Mouse (Mus musculus) lung, embryonic 15.5 days (tissue): ENCODE results near the gene Acvr1b. TPM values are rescaled to one million over a fixed set of nuclear protein-coding genes. Genes with fewer than 3 reads are reported as not detected.

Experiments
- ATAC-seq: fragments of 200-750 bp; cut with Nextera tagmentation; 2 replicates; pipeline ENCODE4 v1.8.0; 2017; ENCODE audit warnings: moderate number of reproducible peaks, borderline replicate concordance; ENCODE audit not compliant: low FRiP score, low TSS enrichment; ENCODE audit errors: extremely low read depth
- H3K27ac ChIP-seq: fragments of 300-500 bp; sonication (generic); 2 replicates; pipeline ENCODE4 v1.5.1; 2015; ENCODE audit warnings: moderate library complexity, mild to moderate bottlenecking, inconsistent platforms
- H3K27me3 ChIP-seq: fragments of 300-500 bp; sonication (generic); 2 replicates; pipeline ENCODE4 v1.6.1; 2015; ENCODE audit warnings: inconsistent platforms
- H3K36me3 ChIP-seq: fragments of 300-500 bp; sonication (generic); 2 replicates; pipeline ENCODE4 v1.6.1; 2015; ENCODE audit warnings: inconsistent platforms
- H3K4me1 ChIP-seq: fragments of 300-500 bp; sonication (generic); 2 replicates; pipeline ENCODE4 v1.6.1; 2015; ENCODE audit warnings: inconsistent platforms
- H3K4me2 ChIP-seq: fragments of 300-500 bp; sonication (generic); 2 replicates; pipeline ENCODE4 v1.6.1; 2015; ENCODE audit warnings: inconsistent platforms, mild to moderate bottlenecking, moderate library complexity
- H3K4me3 ChIP-seq: fragments of 300-500 bp; sonication (generic); 2 replicates; pipeline ENCODE4 v1.5.1; 2015; ENCODE audit warnings: mild to moderate bottlenecking, inconsistent platforms
- H3K9ac ChIP-seq: fragments of 300-500 bp; sonication (generic); 2 replicates; pipeline ENCODE4 v1.6.1; 2015; ENCODE audit warnings: inconsistent platforms
- H3K9me3 ChIP-seq: fragments of 300-500 bp; sonication (generic); 2 replicates; pipeline ENCODE4 v1.6.1; 2016; ENCODE audit warnings: inconsistent platforms
- WGBS: fragments of 180-500 bp; shearing (Covaris S2); methylation state at CpG from one replicate; pipeline ENCODE4 v1.1.7; 2015; 5-methylcytosine and 5-hydroxymethylcytosine counted together
- polyA plus RNA-seq: library from polyadenylated mRNA; unstranded; fragments of >200 nt; fragmentation: Nextera tagmentation; extraction: Ambion mirVana; gene quantifications from 2 replicates; pipeline ENCODE4 v1.2.1, GENCODE M21; 2015

Acvr1b gene
- polyA plus RNA-seq, 1 experiment from 2014 or later, result 6.0 TPM

DNA sequence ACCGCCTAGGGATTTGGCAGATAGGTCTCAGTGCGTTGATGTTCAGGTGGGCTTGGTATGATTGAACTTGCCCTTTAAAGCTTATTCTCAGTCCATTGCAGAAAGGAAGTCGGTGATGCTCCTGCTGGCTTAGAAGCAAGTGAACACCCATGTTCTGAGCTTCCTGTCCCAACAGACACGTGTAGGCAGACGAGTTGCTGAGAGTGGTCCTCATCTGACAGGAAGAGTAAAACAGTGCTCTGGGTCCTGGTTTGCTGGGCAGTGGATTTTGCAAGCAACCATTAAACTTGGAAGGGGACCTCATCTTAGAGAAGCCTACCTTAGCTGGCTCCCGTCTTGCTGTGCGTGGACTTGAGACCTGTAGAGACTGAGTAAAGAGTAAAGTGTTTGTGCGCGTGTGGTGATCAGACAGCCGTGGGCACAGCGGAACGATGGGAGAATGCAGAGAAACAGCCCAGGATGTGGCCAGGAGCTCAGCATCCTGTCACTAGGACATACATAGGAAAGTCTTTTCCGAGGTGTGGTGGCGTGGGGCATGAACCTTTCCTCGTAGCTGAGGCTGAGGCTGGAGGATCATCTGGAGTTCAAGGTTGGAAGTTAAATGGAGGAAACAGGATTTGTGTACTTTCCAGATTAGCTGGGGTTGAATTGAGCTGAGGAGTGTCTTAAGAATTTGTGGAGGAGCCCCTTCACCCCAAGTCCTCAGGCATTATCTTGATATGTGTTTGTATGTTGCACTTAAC lies 6.7 kb downstream of the Acvr1b start:
- Histone ChIP-seq H3K27ac (peak overlapping the region; percentile 35; the same call in 1 of the 2 replicates), H3K4me2 (no peak overlapping the region), H3K36me3 (peaks cover 3% of the 10 kb centered on the region; the same call in 1 of the 2 replicates), H3K9ac (no peak overlapping the region), H3K27me3 (no peaks in the 10 kb centered on the region), H3K4me1 (peaks cover 78% of the 10 kb centered on the region), H3K9me3 (no peaks in the 10 kb centered on the region), H3K4me3 (no peak overlapping the region)
- 55% methylated on average over 15 of the region's 15 CpGs for WGBS
- ATAC-seq, result no peak

DNA sequence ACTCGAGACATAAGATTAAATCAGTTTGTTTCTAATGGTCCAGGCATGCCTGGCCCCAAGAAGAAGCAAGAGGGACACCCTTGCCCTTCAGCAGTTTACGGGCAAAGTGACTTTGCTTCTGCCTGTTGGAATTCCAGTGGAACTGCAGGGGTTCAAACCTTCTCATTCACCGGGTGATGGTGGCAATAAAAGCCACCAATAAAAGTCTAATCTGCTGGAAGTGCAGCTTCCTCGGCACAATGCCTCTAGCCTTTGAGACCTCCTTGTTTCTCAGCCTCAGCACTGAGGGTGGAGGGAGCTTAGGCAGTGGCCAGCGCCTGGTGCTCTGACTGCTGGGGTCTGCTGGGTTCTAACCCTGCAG lies 7.2 kb downstream of the Acvr1b start:
- Histone ChIP-seq H3K27me3 (no peaks in the 10 kb centered on the region), H3K4me1 (peaks cover 73% of the 10 kb centered on the region), H3K4me3 (no peak overlapping the region), H3K27ac (peak overlapping the region; percentile 35; the same call in 1 of the 2 replicates), H3K4me2 (no peak overlapping the region), H3K9me3 (no peaks in the 10 kb centered on the region), H3K9ac (no peak overlapping the region), H3K36me3 (peaks cover 5% of the 10 kb centered on the region; the same call in 1 of the 2 replicates)
- WGBS, result 41% methylated on average over 5 of the region's 5 CpGs
- ATAC-seq, result no peak

DNA sequence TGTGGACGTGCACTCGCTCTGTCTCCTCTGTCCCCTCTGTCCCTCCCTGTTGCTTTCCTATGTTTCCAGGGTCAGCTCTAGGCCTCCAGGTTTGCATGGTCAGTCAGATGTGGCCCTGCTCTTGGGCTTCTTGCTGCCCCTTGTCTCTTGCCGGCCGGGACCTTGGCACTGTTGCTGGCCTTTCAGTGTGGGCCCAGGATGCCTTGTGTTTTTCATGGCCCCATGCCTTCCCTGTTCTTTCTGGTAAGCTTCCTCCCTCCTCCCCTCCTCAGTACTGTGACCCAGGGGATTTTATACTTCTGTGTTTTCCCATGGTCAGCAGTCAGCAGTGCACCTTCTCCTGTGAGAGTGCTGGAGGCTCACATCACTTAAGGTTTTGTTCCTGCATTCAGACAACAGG lies 7.6 kb downstream of the Acvr1b start:
- Histone ChIP-seq H3K9ac (no peak overlapping the region), H3K27me3 (no peaks in the 10 kb centered on the region), H3K36me3 (peaks cover 5% of the 10 kb centered on the region; the same call in 1 of the 2 replicates), H3K9me3 (no peaks in the 10 kb centered on the region), H3K27ac (peak overlapping the region; percentile 35), H3K4me2 (no peak overlapping the region), H3K4me3 (no peak overlapping the region), H3K4me1 (peaks cover 69% of the 10 kb centered on the region)
- WGBS, result 57% methylated on average over 4 of the region's 4 CpGs
- no peak for ATAC-seq

DNA sequence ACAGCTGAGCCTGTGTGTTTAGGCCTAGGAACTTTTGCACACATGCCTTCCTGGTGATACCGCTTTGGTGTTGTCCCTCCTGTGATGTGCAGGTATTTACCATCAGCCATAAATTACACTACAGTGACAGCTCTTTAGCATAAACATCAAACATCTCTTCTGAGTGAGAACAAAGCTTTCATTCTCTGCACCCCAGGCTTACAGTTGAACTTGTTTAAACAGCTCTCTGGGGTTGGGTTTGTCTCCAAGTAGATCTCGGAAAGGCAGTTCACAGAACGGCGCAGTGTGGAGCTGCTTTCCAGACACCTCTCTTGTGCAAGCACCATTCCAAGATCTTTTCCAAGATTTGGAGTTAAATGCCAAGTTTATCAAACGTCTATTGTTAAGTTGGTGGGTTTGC lies 8.8 kb downstream of the Acvr1b start:
- Histone ChIP-seq H3K36me3 (peaks cover 5% of the 10 kb centered on the region; the same call in 1 of the 2 replicates), H3K4me2 (no peak overlapping the region; the same call in 1 of the 2 replicates), H3K4me1 (peaks cover 59% of the 10 kb centered on the region), H3K9ac (no peak overlapping the region), H3K9me3 (no peaks in the 10 kb centered on the region), H3K27ac (peak overlapping the region; percentile 82), H3K4me3 (no peak overlapping the region), H3K27me3 (no peaks in the 10 kb centered on the region)
- peak; percentile 37 for ATAC-seq
- 39% methylated on average over 5 of the region's 5 CpGs for WGBS

DNA sequence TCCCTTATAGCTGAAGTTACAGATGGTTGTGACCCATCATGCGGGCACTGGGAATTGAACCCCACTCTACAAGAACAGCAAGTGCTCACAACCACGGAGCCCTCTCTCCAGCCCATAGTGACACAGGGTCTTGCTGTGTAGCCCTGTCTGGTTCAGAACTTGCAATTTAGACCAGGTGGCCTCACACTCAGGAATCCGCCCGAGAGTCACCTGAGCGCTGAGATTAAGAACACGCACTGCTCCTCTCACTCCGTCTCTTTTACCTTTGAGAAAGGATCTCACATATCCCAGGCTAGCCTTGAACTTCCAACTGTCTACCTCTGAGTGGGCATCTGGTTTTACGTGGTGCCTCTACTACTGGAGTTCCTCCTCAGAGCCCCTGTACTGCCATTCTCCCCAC lies 10.4 kb downstream of the Acvr1b start:
- peaks cover 5% of the 10 kb centered on the region; the same call in 1 of the 2 replicates for H3K36me3 ChIP-seq
- H3K27ac ChIP-seq, result peak overlapping the region; percentile 31; the same call in 1 of the 2 replicates
- peaks cover 52% of the 10 kb centered on the region for H3K4me1 ChIP-seq
- no peaks in the 10 kb centered on the region for H3K9me3 ChIP-seq
- H3K4me2 ChIP-seq, result no peak overlapping the region
- H3K9ac ChIP-seq, result no peak overlapping the region
- 84% methylated on average over 8 of the region's 8 CpGs for WGBS
- ATAC-seq, result no peak
- H3K4me3 ChIP-seq, result no peak overlapping the region
- H3K27me3 ChIP-seq, result no peaks in the 10 kb centered on the region

DNA sequence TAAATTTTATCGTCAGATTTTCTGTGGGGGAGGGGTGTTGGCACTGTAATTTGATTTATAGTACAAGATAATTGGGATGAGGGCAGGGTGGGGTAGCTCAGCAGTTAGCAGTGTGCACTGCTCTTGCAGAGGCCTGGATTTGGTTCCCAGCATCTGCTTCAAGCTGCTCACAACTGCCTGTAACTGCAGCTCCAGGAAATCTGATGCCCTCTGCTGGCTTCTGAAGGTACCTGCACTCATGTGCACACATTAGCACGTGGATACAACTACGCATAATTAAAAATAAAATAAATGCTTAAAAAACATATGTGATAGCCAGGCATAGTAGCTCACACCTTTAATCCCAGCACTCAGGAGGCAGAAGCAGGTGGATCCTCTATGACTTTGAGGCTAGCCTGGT lies 11.7 kb downstream of the Acvr1b start:
- peaks cover 46% of the 10 kb centered on the region for H3K4me1 ChIP-seq
- 97% methylated on average over 3 of the region's 3 CpGs for WGBS
- H3K9me3 ChIP-seq, result no peaks in the 10 kb centered on the region
- H3K9ac ChIP-seq, result no peak overlapping the region
- ATAC-seq, result no peak
- H3K27me3 ChIP-seq, result no peaks in the 10 kb centered on the region
- no peak overlapping the region for H3K4me3 ChIP-seq
- H3K27ac ChIP-seq, result no peak overlapping the region
- H3K4me2 ChIP-seq, result no peak overlapping the region
- peaks cover 5% of the 10 kb centered on the region; the same call in 1 of the 2 replicates for H3K36me3 ChIP-seq

DNA sequence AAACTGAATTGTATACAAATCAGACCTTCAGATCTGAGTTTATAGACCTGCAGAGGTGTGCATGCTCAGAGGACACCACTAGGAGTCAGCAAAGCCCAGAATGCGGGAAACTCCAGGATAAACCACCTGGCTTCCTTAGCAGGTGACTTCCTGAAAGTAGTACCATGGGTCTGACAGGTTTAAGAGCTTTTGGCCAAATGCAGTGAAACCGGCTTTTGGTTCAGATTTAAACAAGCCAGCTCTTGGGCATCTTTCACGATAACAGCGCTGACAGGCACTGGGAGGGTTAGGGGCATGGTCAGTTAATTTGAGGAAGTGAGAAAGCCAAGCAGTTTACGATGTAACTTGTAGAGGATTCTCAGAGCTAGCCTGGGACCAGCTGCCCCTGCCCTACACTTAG lies 14.0 kb downstream of the Acvr1b start:
- H3K27me3 ChIP-seq, result no peaks in the 10 kb centered on the region
- no peak overlapping the region for H3K4me3 ChIP-seq
- no peak overlapping the region for H3K9ac ChIP-seq
- H3K4me1 ChIP-seq, result peaks cover 46% of the 10 kb centered on the region
- H3K27ac ChIP-seq, result no peak overlapping the region
- H3K9me3 ChIP-seq, result no peaks in the 10 kb centered on the region
- WGBS, result 68% methylated on average over 5 of the region's 5 CpGs
- H3K4me2 ChIP-seq, result no peak overlapping the region
- no peak for ATAC-seq
- H3K36me3 ChIP-seq, result peaks cover 5% of the 10 kb centered on the region; the same call in 1 of the 2 replicates

DNA sequence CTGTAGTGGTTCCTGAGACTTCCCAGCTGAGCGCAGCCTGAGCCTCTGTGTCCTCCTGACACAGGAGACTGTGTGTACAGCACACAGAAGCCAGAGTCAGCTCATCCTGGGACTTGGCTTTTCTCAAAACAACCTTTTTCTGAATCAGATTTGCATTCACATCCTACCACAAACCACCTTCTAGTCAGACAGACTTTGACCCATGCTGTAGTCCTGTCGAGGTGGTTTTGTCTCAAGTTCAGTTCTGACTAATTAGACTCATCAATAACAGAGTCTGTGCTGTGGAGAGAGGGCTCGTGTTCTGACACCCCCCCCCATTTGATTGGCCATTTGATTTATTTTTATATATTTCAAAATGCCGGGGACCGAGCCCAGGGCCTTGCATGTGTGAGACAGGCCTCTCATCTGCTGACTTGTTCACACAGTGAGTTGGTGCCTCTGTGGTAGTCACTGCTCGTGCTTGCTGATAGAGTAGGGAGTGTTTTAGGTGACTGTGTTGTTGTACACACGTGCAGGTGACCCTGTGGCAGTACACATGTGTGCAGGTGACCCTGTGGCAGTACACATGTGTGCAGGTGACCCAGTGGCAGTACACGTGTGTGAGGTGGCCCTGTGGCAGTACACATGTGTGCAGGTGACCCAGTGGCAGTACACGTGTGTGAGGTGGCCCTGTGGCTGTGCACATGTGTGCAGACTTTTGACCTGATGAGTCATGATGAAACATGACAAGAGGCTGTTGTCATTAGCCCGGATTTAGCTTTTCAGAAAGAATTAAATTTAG lies 16.3 kb downstream of the Acvr1b start:
- ATAC-seq, result no peak
- Histone ChIP-seq H3K4me3 (no peak overlapping the region), H3K27me3 (no peaks in the 10 kb centered on the region), H3K4me2 (no peak overlapping the region), H3K4me1 (peaks cover 52% of the 10 kb centered on the region), H3K9ac (no peak overlapping the region), H3K9me3 (no peaks in the 10 kb centered on the region), H3K36me3 (peaks cover 18% of the 10 kb centered on the region), H3K27ac (no peak overlapping the region)
- WGBS, result 74% methylated on average over 10 of the region's 10 CpGs

DNA sequence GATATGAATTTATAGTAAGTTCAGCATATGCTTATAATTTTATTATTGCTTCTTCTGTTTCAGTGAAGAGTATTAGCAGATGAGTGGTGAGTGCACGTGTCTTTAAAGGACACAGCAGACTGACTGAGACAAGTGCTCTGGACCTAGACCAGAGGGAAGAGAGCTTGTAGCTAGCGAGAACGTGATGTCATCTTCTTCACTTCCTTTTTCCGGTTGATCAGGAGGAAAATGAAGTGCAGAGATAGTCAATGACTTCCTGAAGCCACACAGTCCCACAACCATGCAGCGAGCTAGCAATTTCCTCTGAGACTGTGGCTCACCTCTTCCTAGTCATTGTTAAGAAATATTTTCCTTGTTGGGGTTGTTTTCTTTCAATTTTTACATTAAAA lies 16.9 kb downstream of the Acvr1b start:
- peaks cover 17% of the 10 kb centered on the region for H3K36me3 ChIP-seq
- H3K4me3 ChIP-seq, result no peak overlapping the region
- no peaks in the 10 kb centered on the region for H3K9me3 ChIP-seq
- 52% methylated on average over 5 of the region's 5 CpGs for WGBS
- H3K4me2 ChIP-seq, result no peak overlapping the region
- no peak for ATAC-seq
- H3K27me3 ChIP-seq, result no peaks in the 10 kb centered on the region
- H3K4me1 ChIP-seq, result peaks cover 56% of the 10 kb centered on the region
- no peak overlapping the region for H3K9ac ChIP-seq
- H3K27ac ChIP-seq, result peak overlapping the region; percentile 56

DNA sequence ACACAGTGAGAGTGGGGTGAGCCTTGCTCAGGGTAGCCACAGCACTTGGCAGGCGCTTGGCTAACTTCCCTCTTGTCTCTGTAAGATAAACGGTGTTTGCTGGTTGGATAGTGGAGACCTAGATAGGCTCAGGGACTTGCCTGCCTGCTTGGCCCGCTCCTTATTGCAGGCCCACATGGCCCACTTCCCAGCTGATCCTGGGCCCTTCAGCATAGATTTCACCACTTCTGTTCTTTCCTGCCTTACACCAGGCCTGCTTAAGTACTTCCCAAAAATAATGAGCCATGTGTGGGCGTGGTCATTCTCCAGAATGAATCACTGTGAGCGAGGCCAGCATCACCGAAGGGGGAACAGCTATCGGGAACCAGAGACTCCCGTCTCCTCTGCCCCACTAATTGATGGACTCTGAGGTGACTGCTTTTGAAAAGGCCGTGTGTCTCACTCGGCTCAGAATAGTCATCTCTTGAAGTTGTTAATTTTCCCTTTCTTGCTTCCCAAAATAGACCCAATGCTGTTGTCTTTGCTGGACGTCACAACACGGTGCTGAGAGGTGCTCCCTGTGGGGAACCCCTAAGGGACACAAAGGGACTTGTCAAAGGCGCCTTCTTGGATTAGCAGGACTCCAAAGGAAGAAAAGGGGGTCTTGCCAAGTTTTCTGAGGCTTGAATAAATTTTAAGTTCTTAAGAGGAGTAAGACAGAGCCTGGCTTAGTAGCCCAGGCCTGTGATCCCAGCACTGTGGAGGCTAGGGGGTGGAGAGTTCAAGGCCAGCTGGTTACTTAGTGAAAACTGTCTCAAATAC lies 17.8 kb downstream of the Acvr1b start:
- no peak overlapping the region for H3K4me2 ChIP-seq
- WGBS, result 35% methylated on average over 13 of the region's 13 CpGs
- no peak for ATAC-seq
- H3K4me3 ChIP-seq, result no peak overlapping the region
- H3K9ac ChIP-seq, result no peak overlapping the region
- peaks cover 56% of the 10 kb centered on the region for H3K4me1 ChIP-seq
- H3K27ac ChIP-seq, result peak overlapping the region; percentile 56
- no peaks in the 10 kb centered on the region for H3K27me3 ChIP-seq
- H3K36me3 ChIP-seq, result peaks cover 26% of the 10 kb centered on the region
- H3K9me3 ChIP-seq, result no peaks in the 10 kb centered on the region

DNA sequence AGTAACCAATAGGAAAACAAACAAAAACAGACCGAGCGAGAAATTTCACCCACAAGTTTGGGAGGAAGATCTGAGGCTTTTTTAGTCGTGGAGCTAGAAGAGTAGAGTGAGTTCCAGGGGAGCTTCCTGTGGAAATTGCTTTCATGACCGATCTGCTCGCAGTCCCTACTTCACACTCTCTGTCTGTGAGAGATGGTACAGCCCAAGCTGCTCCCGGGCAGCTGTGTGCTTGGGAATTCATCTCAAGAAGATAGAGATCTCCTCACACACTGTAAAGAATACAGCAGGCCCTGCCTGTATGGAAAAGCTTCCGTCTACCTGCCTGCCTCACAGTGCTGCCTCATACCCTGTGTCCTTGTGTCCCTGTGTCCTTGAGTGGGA lies 18.4 kb downstream of the Acvr1b start:
- Histone ChIP-seq H3K4me3 (no peak overlapping the region), H3K36me3 (peaks cover 30% of the 10 kb centered on the region), H3K4me2 (no peak overlapping the region), H3K27me3 (no peaks in the 10 kb centered on the region), H3K9me3 (no peaks in the 10 kb centered on the region), H3K27ac (no peak overlapping the region), H3K4me1 (peaks cover 56% of the 10 kb centered on the region), H3K9ac (no peak overlapping the region)
- ATAC-seq, result no peak
- WGBS, result 38% methylated on average over 7 of the region's 7 CpGs
